Mouse (Mus musculus) myocyte (in vitro differentiated cells): Measurements from ENCODE around the gene Sepsecs. TPM values are rescaled to one million over a fixed set of nuclear protein-coding genes. Genes with fewer than 3 reads are reported as not detected.

ENCODE experiments used
- H3K27me3 ChIP-seq: one replicate; pipeline ENCODE4 v1.6.1; 2011; ENCODE audit not compliant: control insufficient read depth, insufficient read depth, insufficient read length
- H3K36me3 ChIP-seq: one replicate; pipeline ENCODE4 v1.6.1; 2011; ENCODE audit not compliant: control insufficient read depth, insufficient read depth
- H3K4me2 ChIP-seq: one replicate; pipeline ENCODE4 v1.6.1; 2011; ENCODE audit warnings: low read depth, control low read depth
- H3K4me3 ChIP-seq: one replicate; pipeline ENCODE4 v1.5.1; 2011; ENCODE audit warnings: mild to moderate bottlenecking, control low read depth, moderate library complexity
- H3K79me2 ChIP-seq: one replicate; pipeline ENCODE4 v1.6.1; 2011; ENCODE audit not compliant: control insufficient read depth, insufficient read depth
- H3ac ChIP-seq: one replicate; pipeline ENCODE4 v1.6.1; 2011; ENCODE audit not compliant: control insufficient read depth, insufficient read length
- CEBPB ChIP-seq: IDR thresholded peaks from 2 replicates; pipeline ENCODE4 v1.6.1; 2011; ENCODE audit warnings: mild to moderate bottlenecking, moderate library complexity; ENCODE audit not compliant: poor library complexity, insufficient read depth, severe bottlenecking
- E2F4 ChIP-seq: IDR thresholded peaks from one replicate; pipeline ENCODE4 v1.6.1; 2011; ENCODE audit warnings: mild to moderate bottlenecking, control low read depth, moderate library complexity; ENCODE audit not compliant: insufficient read depth
- MAX ChIP-seq: IDR thresholded peaks from one replicate; pipeline ENCODE4 v1.6.1; 2011; ENCODE audit warnings: low read depth, mild to moderate bottlenecking, control low read depth
- MYOD1 ChIP-seq, 3 experiments: IDR thresholded peaks; one replicate each; pipeline ENCODE4 v1.6.1; 2011; ENCODE audit warnings: control low read depth in 2 of 3, low read depth in 2 of 3, mild to moderate bottlenecking in 2 of 3, moderate library complexity in 1 of 3; ENCODE audit not compliant: insufficient read length in 2 of 3, control insufficient read depth in 1 of 3
- MYOG ChIP-seq, 3 experiments: IDR thresholded peaks; one replicate each; pipeline ENCODE4 v1.6.1; 2011; ENCODE audit warnings: control low read depth in 2 of 3, low read depth in 2 of 3, mild to moderate bottlenecking in 2 of 3; ENCODE audit not compliant: insufficient read length in 2 of 3, control insufficient read depth in 1 of 3, insufficient read depth in 1 of 3
- POLR2A ChIP-seq: IDR thresholded peaks from one replicate; pipeline ENCODE4 v1.6.1; 2011; ENCODE audit warnings: low read depth, mild to moderate bottlenecking, control low read depth, moderate library complexity; ENCODE audit not compliant: insufficient read length
- POLR2AphosphoS2 ChIP-seq: IDR thresholded peaks from one replicate; pipeline ENCODE4 v1.6.1; 2011; ENCODE audit warnings: low read depth, control low read depth; ENCODE audit not compliant: insufficient read length
- REST ChIP-seq: IDR thresholded peaks from one replicate; pipeline ENCODE4 v1.6.1; 2011; ENCODE audit warnings: mild to moderate bottlenecking, control low read depth, moderate library complexity; ENCODE audit not compliant: insufficient read depth, insufficient read length
- SRF ChIP-seq: IDR thresholded peaks from one replicate; pipeline ENCODE4 v1.6.1; 2011; ENCODE audit warnings: low read depth; ENCODE audit not compliant: control insufficient read depth, insufficient read length
- TCF12 ChIP-seq: IDR thresholded peaks from one replicate; pipeline ENCODE4 v1.6.1; 2011; ENCODE audit warnings: mild to moderate bottlenecking, control low read depth; ENCODE audit not compliant: poor library complexity, insufficient read depth, severe bottlenecking
- TCF3 ChIP-seq: IDR thresholded peaks from one replicate; pipeline ENCODE4 v1.6.1; 2011; ENCODE audit warnings: low read depth, control low read depth; ENCODE audit not compliant: insufficient read length
- USF1 ChIP-seq: IDR thresholded peaks from one replicate; pipeline ENCODE4 v1.6.1; 2011; ENCODE audit warnings: low read depth, mild to moderate bottlenecking, control low read depth, moderate library complexity
- polyA plus RNA-seq: library from polyadenylated mRNA; unstranded; fragments of >200 nt; fragmentation: generic; extraction: Trizol; gene quantifications from one replicate; pipeline ENCODE4 v1.2.1, GENCODE M21; 2012; ENCODE audit warnings: missing spikeins

The Sepsecs gene
- polyA plus RNA-seq, 1 experiment, result 4.1 TPM

DNA sequence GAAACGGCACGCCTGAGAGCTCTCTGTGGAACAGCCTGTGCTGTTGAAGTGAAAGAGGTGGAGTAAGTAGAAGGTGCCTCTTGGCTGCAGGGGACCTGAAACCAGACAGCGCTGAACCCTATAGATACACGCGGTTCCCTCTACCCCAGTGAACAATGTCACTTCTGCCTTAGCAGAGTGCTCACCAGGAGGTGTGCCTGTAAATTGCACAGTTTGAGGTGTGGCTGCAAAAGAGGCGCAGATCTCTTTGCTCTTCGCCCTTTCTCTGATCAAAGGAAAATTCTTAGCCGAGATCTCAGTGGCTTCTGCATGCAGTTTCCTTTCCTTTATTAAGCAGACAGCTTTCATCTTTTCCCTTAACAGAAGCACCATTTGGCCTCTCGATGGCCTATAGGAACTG is 54.1 kb downstream of the Sepsecs start:
- Histone ChIP-seq H3ac (no peak overlapping the region), H3K36me3 (no peaks in the 10 kb centered on the region), H3K79me2 (no peaks in the 10 kb centered on the region), H3K27me3 (no peaks in the 10 kb centered on the region), H3K4me3 (no peak overlapping the region), H3K4me2 (peak overlapping the region; percentile 57)
- no peak for TF ChIP-seq CEBPB
- TF ChIP-seq POLR2AphosphoS2, result no peak
- no peak for TF ChIP-seq E2F4
- TF ChIP-seq MYOG (IDR thresholded peaks at IDR 0.05; ENCODE audit: control insufficient read depth in 1 of 3, insufficient read depth in 1 of 3, insufficient read length in 2 of 3, low read depth in 2 of 3), result no peak
- no peak for TF ChIP-seq USF1
- TF ChIP-seq MYOD1 (IDR thresholded peaks at IDR 0.05; ENCODE audit: control insufficient read depth in 1 of 3, insufficient read length in 2 of 3, low read depth in 2 of 3), result no peak
- no peak for TF ChIP-seq SRF

DNA sequence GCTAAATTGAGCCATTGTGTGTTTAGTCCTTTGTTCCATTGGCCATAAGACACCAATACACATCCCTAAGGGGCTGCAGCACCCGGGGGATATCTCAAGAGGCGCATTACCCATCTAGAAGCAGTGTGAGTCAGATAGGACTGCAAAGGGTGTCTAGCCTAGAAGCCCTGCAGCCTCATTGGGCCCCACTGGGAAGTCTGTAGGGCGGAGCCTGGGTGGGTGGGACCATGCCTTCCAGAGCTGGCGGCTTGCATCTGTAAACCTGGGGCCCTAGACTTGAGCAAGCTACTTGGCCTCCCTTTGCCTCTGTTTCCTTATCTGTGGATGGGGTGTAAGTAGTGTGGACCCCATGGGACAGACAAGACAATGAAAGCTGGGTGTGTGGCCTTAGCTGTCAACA is 54.8 kb downstream of the Sepsecs start:
- Histone ChIP-seq H3K36me3 (no peaks in the 10 kb centered on the region), H3K27me3 (no peaks in the 10 kb centered on the region), H3K4me3 (no peak overlapping the region), H3ac (no peak overlapping the region), H3K4me2 (peak overlapping the region; percentile 57), H3K79me2 (no peaks in the 10 kb centered on the region)
- TF ChIP-seq MAX (no peak), USF1 (no peak), POLR2AphosphoS2 (no peak)

DNA sequence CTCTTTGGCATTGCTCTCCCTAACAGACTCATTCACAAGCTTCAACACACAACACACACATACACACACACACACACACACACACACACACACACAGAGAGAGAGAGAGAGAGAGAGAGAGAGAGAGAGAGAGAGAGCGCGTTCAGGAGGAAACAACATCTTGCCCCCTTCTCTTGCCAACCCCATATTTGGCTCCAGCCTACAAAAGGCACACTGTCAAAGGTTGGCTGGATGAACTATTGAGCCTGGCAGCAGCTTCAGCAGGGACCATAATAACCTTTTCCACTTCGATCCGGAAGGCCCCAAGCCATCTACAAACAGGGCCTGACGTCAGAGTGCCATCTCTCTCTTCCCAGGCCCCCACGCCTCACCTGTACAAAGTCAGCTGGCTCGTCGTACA is 56.7 kb downstream of the Sepsecs start:
- Histone ChIP-seq H3K4me2 (no peak overlapping the region), H3ac (no peak overlapping the region), H3K79me2 (no peaks in the 10 kb centered on the region), H3K27me3 (no peaks in the 10 kb centered on the region), H3K4me3 (no peak overlapping the region), H3K36me3 (no peaks in the 10 kb centered on the region)
- no peak for TF ChIP-seq MYOG (IDR thresholded peaks at IDR 0.05; ENCODE audit: control insufficient read depth in 1 of 3, insufficient read depth in 1 of 3, insufficient read length in 2 of 3, low read depth in 2 of 3)
- TF ChIP-seq POLR2A, result no peak
- TF ChIP-seq CEBPB, result no peak
- TF ChIP-seq TCF12, result no peak
- TF ChIP-seq USF1, result no peak
- TF ChIP-seq POLR2AphosphoS2, result no peak
- no peak for TF ChIP-seq TCF3
- TF ChIP-seq SRF, result no peak
- no peak for TF ChIP-seq MYOD1 (IDR thresholded peaks at IDR 0.05; ENCODE audit: control insufficient read depth in 1 of 3, insufficient read length in 2 of 3, low read depth in 2 of 3)
- no peak for TF ChIP-seq E2F4
- TF ChIP-seq MAX, result no peak
- TF ChIP-seq REST, result no peak

DNA sequence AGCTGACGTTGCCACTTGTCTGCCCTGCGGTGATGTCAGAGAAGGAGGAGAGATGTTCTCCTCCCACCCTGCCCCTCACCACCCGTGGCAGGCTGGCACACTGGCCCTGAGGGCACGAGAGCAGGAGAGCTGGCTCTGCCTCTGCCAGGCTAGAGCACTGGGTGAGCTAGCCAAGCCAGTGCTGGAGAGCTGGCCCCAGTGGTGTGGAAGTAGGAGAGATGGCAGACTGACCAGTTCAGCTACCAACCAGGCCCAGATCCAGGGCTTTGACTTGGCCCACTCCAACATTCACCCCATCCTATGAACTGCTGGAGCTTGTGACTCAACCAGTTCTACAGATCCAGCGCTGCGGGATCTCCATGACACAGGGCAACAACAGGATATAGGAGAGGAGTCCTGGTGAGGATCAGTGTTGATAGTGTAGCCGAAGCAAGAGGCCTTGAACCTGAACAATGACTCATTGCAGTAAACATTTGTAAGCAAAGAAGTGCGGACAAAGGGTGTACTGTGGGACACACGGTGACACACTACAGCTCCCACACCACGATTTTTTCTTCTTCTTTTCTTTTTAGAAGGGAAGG is 58.1 kb downstream of the Sepsecs start:
- Histone ChIP-seq H3K4me2 (no peak overlapping the region), H3ac (no peak overlapping the region), H3K79me2 (no peaks in the 10 kb centered on the region), H3K36me3 (no peaks in the 10 kb centered on the region), H3K4me3 (no peak overlapping the region), H3K27me3 (no peaks in the 10 kb centered on the region)
- TF ChIP-seq USF1, result no peak
- no peak for TF ChIP-seq MYOD1 (IDR thresholded peaks at IDR 0.05; ENCODE audit: control insufficient read depth in 1 of 3, insufficient read length in 2 of 3, low read depth in 2 of 3)
- TF ChIP-seq CEBPB, result no peak
- TF ChIP-seq MAX, result no peak
- no peak for TF ChIP-seq REST
- no peak for TF ChIP-seq SRF
- no peak for TF ChIP-seq TCF3
- TF ChIP-seq MYOG (IDR thresholded peaks at IDR 0.05; ENCODE audit: control insufficient read depth in 1 of 3, insufficient read depth in 1 of 3, insufficient read length in 2 of 3, low read depth in 2 of 3), result no peak
- no peak for TF ChIP-seq POLR2AphosphoS2
- no peak for TF ChIP-seq E2F4
- no peak for TF ChIP-seq POLR2A
- no peak for TF ChIP-seq TCF12

DNA sequence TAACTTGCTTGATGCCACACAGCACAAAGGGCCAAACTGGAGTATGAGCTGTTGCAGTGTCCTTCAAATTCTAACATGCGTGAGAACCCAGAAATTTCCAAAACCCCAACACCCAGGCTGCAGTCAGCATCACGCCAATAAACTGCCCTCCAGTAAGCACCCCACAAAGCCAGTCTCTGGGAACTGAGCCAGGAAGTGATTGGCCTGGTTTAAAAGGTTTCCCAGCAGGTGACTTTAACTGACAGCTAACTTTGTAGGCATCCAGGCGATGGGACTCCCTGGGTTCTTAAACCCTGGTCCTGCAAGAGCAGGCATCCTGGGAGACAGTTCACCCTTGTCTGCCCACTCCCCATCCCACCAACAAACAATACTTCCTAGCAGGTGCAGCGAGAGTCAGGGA is 59.2 kb downstream of the Sepsecs start:
- H3K36me3 ChIP-seq, result no peaks in the 10 kb centered on the region
- H3K4me2 ChIP-seq, result no peak overlapping the region
- no peaks in the 10 kb centered on the region for H3K79me2 ChIP-seq
- H3K27me3 ChIP-seq, result no peaks in the 10 kb centered on the region
- no peak overlapping the region for H3ac ChIP-seq
- no peak for TF ChIP-seq USF1
- TF ChIP-seq POLR2A, result no peak
- TF ChIP-seq POLR2AphosphoS2, result no peak
- TF ChIP-seq CEBPB, result no peak
- no peak for TF ChIP-seq MYOG (IDR thresholded peaks at IDR 0.05; ENCODE audit: control insufficient read depth in 1 of 3, insufficient read depth in 1 of 3, insufficient read length in 2 of 3, low read depth in 2 of 3)
- no peak for TF ChIP-seq MAX
- no peak for TF ChIP-seq TCF12
- no peak for TF ChIP-seq MYOD1 (IDR thresholded peaks at IDR 0.05; ENCODE audit: control insufficient read depth in 1 of 3, insufficient read length in 2 of 3, low read depth in 2 of 3)
- TF ChIP-seq E2F4, result no peak
- no peak for TF ChIP-seq REST
- TF ChIP-seq SRF, result no peak
- TF ChIP-seq TCF3, result no peak
- no peak overlapping the region for H3K4me3 ChIP-seq
